Mouse (Mus musculus) urinary bladder, postnatal 25 days (tissue): ENCODE measurements around the gene Atp11b.

Experiments used
- DNase-seq: peaks from one replicate; pipeline ENCODE4 v3.0.0; 2022; ENCODE audit warnings: low spot score

Atp11b gene

GRCm38 (mm10) chr3:35753825-35754767 lies at the start of gene Atp11b:
Gene Atp11b, plus strand, starts transcription at chr3:35754106.
- DNase-seq: peak; percentile 76

DNA sequence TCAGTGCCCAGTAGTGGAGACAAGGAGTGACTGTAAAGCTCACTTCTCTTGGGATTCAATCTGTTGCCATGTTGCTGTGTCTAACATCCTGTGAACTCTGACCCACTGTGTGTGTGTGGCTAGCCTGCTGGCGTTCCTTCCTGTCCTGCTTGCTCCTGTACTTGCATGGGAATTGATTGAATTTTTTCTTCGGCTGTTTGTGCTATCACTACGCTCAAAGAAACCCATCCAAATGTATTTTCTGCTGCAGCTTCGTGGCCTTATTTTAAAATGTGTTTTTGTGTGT lies 49.6 kb upstream of the Atp11b start:
- DNase-seq: no peak

GRCm38 (mm10) chr3:35719531-35720205 lies 34.2 kb upstream of the Atp11b start:
- no peak for DNase-seq

DNA sequence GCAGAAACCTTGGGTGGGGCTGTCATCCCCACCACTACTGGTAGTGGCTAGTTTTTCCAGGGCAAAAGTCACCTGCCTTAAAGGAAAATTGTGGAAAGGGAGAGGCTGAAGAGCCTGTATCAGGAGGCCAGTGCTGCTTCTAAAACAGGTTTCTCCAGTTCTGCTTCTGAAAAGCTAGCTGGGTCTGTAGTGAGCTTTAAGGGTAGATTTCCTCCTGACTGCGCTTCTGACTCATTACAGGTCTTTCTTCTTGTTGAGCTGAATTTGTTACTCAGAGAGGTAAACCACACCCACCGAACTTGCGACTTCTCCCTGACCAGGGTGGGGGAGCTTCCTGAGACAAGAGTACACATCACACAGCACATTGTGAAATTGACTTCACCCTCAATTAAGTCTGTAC lies 33.1 kb upstream of the Atp11b start:
- peak; percentile 23 for DNase-seq

DNA sequence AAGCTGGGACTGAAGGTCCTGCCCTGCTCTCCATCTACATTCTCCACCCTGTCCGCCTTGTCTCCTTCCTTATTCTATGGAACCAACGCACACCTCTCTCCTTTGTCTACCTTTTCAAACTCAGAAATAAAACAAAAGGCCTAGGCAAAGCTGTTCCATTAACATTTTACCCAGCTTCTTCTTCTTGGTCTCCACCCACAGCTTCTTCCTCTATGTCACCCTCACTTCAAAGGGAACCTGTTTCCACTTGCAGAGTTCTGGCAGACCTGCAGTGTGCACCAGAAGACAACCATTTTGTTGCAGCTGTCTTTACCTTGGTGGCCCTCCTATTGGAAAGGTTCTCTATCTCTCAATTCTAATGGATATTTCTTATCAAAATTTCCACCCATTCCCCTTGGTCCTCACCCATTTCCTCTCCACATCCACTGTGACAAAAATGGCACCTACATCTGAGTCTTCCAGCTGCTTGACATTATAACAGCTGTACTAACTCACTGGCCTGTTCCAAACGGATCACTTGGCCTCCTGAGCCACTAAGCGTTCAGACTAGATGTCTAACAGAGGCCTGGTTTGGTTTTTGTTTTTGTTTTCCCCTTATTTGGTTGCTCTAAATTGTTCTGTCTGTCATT lies 32.0 kb upstream of the Atp11b start:
- no peak for DNase-seq

- no peak for DNase-seq
These were observed 31.1 kb upstream of the Atp11b start for GRCm38 (mm10) chr3:35722811-35723210.

- DNase-seq: no peak
These were observed 30.2 kb upstream of the Atp11b start for GRCm38 (mm10) chr3:35723586-35724322.

DNA sequence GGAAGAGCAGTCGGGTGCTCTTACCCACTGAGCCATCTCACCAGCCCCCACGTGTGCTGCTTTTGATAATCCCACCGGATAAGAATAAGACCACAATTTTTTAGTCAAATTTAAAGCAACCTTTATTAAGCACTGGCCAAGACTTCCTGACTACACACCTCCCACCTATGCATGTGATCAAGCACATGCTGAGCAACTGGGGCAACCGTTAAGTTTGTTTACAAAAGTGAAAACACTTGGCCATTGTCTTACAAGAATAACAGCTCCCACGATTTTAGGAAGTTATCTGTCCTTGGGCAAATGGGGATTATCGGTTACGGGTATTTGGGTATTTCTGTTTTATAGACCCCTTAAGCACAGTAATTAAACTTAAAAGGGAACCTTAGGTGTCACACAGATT lies 28.8 kb upstream of the Atp11b start:
- DNase-seq: no peak

DNA sequence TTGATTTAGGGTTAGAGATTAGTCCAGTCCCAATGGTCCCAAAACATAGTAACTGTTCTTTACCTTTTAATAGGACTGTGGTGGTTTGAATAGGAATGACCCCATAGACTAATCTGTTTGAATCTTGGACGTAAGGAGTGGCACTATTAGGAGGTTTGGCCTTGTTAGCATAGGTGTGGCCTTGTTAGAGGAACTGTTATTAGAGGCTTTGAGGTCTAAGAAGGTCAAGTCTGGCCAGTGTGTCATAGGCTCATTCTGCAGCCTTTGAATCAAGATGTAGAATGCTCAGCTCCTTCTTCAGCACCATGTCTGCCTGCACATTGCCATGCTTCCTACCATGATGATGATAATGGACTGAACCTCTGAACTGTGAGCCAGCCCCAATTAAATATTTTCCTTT lies 27.0 kb upstream of the Atp11b start:
- DNase-seq: no peak

DNA sequence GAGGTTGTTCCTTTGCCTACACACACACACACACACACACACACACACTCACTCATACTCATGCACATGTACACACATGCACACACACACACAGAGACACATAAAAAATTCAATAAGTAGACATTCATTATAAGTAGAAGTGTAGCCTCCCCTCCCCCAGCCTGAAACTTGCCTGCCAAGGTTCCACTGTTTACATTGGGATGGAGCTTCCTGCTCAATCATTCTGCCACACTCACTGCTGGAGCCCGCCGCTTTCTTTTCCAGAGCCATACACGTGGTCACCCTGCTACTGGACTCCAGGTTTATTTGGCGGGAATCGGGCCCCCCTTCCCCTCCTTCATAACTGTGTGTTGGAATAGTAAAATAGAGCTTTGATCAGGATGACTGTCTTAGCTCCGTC lies 24.4 kb upstream of the Atp11b start:
- DNase-seq: no peak

GRCm38 (mm10) chr3:35731981-35732777 lies 21.7 kb upstream of the Atp11b start:
- no peak for DNase-seq

- DNase-seq: no peak
These were observed 21.1 kb upstream of the Atp11b start for GRCm38 (mm10) chr3:35732778-35733147.

DNA sequence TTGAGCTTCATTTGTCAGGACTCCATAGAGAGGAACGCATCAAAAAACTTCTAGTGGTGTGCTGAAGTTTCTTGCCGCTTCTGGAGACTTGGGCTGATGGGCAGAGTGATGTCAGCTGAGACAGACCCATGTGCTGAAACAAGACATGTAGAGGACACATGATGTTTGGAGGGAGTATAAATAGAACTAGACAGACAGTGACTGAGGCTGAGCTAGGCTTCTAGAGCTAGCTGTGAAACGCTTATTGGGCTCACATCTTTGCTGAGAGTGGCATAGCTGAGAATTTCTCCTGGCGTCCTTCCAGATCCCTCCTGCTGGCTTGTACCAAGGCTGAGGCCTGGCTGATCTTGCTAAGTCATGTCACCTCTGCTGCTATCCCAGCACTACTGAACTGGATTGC lies 19.4 kb upstream of the Atp11b start:
- no peak for DNase-seq

DNA sequence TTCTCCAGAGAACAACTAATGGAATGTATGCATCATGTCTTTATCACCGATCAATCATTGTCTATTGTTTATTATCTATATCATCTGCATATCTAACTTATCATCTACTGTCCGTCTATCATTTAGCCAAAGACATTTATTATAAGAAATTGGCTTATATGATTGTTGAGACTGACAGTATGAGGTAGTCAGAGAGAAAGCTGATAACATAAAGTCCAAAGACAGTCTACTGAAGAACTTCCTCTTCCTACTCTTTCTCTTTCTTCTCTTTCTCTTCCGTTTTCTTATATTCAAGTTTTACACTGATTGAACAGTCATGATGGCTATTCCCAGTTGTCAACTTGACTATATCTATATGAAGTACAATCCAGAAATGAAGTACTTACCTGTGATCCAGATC lies 15.8 kb upstream of the Atp11b start:
- no peak for DNase-seq

GRCm38 (mm10) chr3:35745010-35745409 lies 8.9 kb upstream of the Atp11b start:
- no peak for DNase-seq

DNA sequence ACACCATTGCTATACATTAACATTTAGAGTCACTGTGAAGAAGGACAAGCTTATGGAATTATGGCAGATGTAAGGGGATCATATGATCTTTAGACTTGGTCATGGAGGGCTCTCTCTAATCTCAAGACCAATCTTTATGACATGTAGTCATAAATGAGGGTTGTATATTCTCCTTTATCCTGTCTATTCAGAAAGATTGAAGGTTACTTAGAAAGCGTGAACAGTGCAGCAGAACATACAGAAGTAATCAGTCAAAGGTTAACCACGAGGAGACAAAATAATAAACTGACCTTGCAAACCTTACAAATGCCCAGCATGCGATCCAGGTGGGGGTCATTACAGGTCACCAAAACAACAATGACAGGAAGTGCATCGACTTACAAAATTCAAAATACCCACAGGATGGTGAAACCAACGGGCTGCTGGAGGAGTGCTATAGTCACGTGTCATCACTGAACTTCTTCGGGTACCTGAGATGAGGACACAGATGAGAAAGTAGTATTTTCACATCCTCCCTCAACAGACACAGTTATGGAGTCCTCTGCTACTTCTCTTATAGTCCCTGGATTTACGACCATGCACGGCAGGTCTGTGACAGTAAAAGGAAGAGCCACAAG lies 7.0 kb upstream of the Atp11b start:
- DNase-seq: no peak

- DNase-seq: no peak
These were observed 3.6 kb upstream of the Atp11b start for GRCm38 (mm10) chr3:35750286-35750685.

DNA sequence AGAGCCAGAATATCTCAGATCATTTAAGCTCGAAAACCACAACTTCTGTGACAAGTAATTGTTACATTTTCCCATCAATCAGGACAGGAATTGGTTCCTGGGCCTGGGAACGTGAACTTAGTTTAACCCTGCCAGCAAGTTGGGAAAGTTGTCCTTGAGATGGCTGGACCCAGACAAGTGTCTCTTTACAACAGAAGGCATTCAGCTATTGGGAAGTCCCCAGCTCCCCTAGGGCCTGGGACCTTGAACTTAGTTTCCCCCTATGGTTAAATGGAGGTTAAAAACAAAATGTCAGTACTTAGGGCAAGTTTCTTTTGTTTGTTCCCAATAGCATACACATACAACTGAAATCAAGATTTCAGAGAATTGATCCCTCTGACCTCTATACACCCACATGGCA lies 2.2 kb upstream of the Atp11b start:
- no peak for DNase-seq

DNA sequence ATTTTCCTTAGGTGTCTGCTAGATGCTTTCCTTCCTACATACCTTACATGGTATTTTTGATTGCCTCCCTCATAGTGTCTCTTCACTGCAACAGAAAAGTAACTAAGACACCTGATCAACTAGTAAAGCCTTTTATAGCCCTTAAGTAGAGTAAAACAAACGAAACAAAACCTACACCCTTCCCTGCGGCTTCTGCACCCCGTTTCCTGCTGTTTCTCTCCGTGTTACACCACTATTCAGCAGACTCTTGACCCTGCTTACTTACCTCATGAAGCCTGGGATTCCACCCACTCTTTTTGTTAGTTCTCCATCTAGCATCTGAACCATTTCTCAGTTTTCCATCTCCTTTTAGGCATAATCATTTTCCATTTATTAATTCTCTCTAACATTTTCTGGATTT lies 8.8 kb downstream of the Atp11b start:
- no peak for DNase-seq

DNA sequence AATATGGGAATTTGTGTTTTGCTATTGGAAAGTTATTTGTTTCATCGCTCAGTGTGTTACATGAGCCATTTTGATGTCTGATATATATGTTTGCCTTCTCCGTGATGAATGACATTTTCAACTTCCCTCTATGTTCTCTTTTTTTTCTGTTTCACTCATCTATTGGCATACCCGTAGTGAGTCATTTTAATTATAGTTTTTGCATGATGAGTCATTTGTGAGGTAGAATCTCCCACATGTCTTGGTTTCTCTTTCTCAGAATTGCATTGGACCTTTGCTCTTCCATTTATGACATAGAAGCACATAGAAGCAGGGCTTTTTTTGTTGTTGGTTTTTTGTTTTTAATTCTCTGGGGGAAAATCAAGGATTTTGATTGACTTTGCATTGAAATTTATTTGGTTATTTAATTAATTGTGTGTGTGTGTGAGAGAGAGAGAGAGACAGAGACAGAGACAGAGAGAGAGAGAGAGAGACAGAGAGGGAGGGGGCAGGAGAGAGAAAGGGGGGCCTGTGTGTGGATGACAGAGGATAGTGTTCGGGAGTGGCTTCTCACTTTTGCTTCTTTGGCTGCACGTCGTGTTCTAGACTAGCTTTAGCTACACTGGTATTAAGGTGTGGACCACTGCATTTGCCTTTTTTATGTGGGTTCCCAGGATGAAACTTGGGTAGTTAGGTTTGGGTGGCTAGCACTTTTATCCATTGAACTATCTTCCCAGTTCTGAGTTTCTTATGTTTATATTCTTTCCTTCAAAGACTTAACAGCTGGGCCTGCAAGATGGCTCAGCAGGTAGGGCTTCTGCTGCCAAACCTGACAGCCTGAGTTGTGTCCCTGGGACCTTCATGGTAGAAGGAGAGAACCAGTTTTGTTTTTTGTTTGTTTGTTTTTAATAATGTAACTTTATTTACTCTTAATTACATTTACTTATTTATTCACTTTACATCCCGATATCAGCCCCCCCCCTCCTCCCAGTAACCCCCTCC lies 11.0 kb downstream of the Atp11b start:
- no peak for DNase-seq
